Mouse (Mus musculus): ENCODE data around the gene Rnf146.

DNA sequence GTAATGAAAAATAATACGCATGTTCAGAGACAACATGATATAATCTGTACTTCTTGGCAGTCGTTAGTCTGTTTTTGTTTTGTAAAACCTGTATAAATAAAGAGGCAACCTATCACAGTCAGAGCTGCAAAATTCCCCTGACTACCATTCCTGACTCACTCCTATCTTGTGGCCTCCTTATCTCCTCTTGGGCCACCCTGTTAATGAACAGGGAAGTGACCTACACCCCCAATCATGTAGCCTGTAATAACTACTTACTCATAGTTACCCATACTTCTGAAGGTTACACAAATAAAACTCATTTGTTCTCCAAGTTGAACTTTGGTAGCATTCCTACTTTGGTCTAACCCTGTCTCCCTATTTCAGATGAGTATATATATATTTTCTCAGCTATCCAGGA, 19.3 kb upstream of the Rnf146 start:
- TF ChIP-seq GATA1 (IDR thresholded peaks at IDR 0.05; ENCODE audit: borderline replicate concordance, low read length) = no peak
- no peak for TF ChIP-seq FLI1 (IDR thresholded peaks at IDR 0.05; ENCODE audit: low read length)

Data from megakaryocyte, embryonic 14.5 days (primary cell).